Mouse (Mus musculus) megakaryocyte, embryonic 14.5 days (primary cell): ENCODE measurements at regions not wholly inside any gene's neighbourhood (a gene's known extent, or its start where the extent isn't known, plus 50 kb on each side); places are given as distances from the start of the nearest gene placed in this dataset.

ENCODE experiments used
- FLI1 ChIP-seq: IDR thresholded peaks from 2 replicates; pipeline ENCODE4 v1.6.1; 2012; ENCODE audit warnings: low read length, inconsistent platforms, mixed read lengths
- GATA1 ChIP-seq: IDR thresholded peaks from 3 replicates; pipeline ENCODE4 v1.6.1; 2012; ENCODE audit warnings: mixed read lengths, low read length, inconsistent platforms, borderline replicate concordance

DNA sequence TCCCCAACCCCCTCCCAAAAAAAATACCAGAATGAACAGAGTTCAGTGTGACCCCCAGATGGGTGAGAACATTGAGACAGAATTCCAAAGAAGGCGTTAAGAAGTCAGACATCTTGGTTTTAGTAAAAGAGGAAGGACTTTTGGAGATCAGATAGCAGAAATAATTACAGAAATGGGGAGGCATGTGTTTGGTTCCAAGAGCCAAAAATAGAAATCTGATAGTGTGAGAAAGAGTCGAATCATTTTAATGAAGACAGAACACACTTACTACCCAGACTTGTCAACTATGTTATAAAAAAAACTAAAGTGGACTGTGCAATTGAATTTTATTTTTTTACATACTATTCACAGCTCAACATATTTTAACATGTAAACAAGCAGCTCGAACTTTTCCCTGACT is 575.9 kb upstream of the Kdm8 start:
- no peak for TF ChIP-seq GATA1
- TF ChIP-seq FLI1 = no peak
